Mouse (Mus musculus): ENCODE results near the gene Psmb11.

GRCm38 (mm10) chr14:54640121-54640520 is 18.9 kb downstream of the Psmb11 start:
- TF ChIP-seq CTCF (IDR thresholded peaks at IDR 0.05; ENCODE audit: low read depth) (no peak), EP300 (IDR thresholded peaks at IDR 0.05; ENCODE audit: low read depth) (no peak)
